Mouse (Mus musculus): ENCODE data around the gene Frzb.

Frzb gene

GRCm38 (mm10) chr2:80423116-80423515, 24.3 kb downstream of the Frzb start:
- CTCF ChIA-PET: no interaction called here

DNA sequence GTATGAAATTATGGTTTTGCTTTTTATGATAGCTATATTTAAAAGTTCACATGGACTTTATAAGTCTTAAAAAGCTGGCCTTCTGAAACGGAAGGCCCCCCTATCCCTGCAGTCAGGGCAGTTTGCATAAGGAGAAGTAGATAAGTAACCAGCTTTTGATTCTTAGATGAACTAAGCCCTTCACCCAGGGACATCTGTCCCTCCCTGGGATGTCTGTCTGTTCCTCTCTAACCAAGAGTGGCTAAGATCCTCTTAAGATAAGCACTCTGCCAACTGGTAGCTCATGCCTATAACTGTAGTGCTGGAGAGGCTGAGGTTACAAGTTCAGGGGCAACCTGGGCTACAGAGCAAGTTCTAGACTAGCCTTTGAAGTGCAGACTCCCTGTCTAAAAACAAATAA, 25.4 kb downstream of the Frzb start:
- CTCF ChIA-PET: no interaction called here

- CTCF ChIA-PET: no interaction called here
Measured at GRCm38 (mm10) chr2:80416286-80416685, 31.1 kb downstream of the Frzb start.

DNA sequence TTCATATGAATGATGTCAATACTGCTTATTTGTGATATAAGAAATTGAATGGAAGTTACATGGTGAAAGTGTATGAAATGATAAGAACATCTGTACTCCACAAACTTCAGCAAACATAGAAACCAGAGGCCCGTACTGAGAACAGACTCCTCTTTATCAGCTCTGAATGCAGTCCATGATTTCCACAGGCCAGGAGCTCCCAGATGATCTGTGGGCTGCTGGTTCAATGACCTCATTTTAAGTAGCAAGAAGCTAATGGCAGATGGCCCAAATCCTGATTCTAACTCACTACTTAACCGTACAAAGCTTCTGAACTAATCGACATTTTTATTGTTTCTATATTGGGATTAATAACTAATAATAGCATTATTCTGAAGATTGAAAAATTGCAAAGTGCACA, 33.0 kb downstream of the Frzb start:
- CTCF ChIA-PET: no interaction called here

DNA sequence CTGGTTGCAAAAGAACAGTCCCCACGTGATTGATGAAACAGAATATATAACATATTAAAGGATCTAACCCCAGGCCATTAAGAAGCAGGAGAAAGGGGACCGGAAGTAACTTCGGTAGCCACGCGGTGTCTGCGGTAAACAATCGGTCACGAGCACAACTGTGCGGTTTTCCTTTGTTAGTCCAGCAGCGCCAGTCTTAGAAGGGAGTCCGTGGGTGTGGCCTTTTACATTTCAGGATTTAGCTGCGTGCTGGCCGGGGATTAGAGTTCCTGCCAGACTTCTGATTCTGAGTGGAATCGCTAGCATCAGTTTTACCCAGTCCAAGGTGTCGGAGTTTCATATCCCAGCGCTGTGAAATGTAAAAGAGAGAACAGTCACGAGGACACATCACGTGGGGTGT, 34.3 kb downstream of the Frzb start:
- CTCF ChIA-PET: no interaction called here

GRCm38 (mm10) chr2:80409893-80410574, 37.4 kb downstream of the Frzb start:
- CTCF ChIA-PET: no interaction called here

DNA sequence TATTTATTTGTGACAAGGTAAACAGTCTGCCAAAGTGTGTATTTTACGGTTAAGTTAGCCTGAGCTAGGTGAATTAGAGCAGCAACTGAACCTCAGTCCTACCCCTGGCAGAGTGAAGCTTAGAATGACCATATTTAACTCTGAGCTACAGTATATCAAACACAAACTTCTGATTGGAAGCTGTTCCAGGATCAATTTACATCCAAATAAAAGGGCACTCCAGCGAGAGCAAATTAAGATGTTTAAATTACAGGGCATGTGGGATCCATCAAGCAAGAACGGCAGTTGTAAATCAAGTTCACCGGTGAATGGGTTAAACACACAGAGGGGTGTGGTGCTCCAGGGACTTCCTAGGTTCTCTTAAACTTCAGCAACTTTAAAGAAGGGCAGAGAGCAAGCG, 42.7 kb downstream of the Frzb start:
- CTCF ChIA-PET: no interaction called here

DNA sequence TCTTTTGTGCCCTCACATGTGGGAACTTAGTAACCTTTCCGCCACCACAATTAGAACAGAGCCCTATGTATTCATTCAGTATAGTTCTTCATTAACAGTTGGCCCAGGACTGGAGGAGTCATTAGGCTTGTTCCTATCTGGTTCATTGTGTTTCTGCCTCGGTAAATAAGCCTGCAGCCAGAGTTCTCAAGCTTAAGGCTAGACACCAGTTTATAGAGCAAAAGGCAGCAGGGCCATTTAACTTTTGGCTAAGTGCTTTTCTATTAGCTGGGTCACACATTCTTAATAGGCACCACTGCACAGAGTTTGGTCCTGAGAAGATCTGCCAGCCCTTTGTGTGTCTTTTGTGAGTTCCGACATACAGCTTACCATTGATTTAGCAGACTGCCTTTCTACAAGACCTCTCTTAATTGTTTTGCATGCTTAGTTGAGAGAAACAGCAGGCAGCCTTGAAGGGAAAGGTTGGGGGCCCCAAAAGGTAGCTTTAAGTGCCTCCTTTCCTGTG, 48.8 kb downstream of the Frzb start:
- CTCF ChIA-PET: no interaction called here

GRCm38 (mm10) chr2:80396864-80397263, 50.6 kb downstream of the Frzb start:
- CTCF ChIA-PET: no interaction called here

DNA sequence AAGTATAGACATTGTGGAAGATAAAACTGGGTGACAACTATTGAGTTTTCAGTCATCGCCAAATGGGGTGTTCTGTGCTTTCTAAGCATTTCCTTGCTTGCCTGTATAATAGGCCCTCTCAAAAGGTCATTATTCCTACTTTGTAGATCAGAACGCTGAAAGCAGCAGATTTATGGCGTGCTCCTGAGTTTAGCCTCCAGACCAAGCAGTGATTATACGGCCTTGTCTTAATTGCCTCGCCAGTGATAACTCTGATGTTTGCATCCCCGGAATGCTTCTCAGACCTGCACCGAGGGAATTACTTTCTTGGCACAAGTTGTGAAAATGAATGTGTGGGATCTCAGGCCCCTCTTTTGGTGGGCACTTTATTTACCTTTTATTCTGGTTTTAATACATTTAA, 51.4 kb downstream of the Frzb start:
- CTCF ChIA-PET: no interaction called here

- CTCF ChIA-PET: no interaction called here
Measured at GRCm38 (mm10) chr2:80388341-80388740, 59.1 kb downstream of the Frzb start.

GRCm38 (mm10) chr2:80387668-80388067, 59.8 kb downstream of the Frzb start:
- CTCF ChIA-PET: no interaction called here

- CTCF ChIA-PET: no interaction called here
Measured at GRCm38 (mm10) chr2:80386255-80386654, 61.2 kb downstream of the Frzb start.

- CTCF ChIA-PET: no interaction called here
Measured at GRCm38 (mm10) chr2:80384447-80384846, 63.0 kb downstream of the Frzb start.

DNA sequence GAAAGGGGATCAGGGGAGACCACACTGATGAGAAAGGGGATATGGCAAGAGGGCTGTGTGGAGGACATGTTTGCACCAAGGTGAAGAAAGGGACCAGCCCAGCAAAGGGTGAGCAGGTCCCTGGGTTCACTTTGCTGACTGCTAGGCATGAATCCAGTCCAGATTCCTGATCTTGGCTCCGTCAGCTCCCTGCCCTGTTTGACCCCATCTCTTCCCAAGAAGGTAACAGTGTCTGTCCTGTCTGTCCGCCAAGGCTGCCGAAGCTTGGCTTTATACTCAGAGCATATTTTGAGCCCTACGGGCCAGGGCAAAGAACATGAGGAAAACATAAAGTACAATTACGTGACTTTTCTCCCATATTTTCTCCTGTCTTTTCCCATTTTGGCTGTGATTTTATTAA, 67.6 kb downstream of the Frzb start:
- CTCF ChIA-PET: no interaction called here

- CTCF ChIA-PET: interaction anchor here (0.6 kb wide), 1 partner anchor 30 kb away, joined by 4 read pairs; no protein-coding TSS in a partner anchor
Measured at GRCm38 (mm10) chr2:80374892-80375291, 72.5 kb downstream of the Frzb start.

DNA sequence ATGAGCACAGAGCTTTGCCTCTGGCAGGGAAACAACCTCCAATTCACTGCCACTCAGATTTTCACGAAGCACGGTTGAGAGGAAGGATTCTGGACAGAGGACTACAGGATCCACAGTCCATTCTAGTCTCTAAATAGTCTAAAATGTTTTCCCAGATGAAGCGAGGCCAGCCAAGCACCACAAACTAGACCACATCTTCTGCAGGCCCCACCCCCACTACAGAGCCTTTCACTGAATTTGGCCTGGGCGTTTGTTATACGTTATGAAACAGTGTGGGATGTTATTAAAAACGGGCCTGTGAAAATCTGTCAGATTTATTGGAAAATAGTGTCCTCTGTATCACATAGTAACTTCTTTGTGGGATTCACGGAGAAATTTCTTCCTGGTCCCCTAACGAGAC, 76.0 kb downstream of the Frzb start:
- CTCF ChIA-PET: no interaction called here
